27 mouse cellular contexts compared by ENCODE assay signal in genomic region chr4:118257977-118258376, GRCm38 (mm10). TPM values are rescaled to one million over a fixed set of nuclear protein-coding genes. Genes with fewer than 3 reads are reported as not detected.
DNase-seq lines count a peak whose midpoint lies in the region; ATAC-seq and TF ChIP-seq lines count a peak whose summit lies in the region.
"Had no signal": no experiment of that assay in that cellular context is flagged by ENCODE, and none has a peak within 500 bp of the region (broad histone marks: within the 10 kb centered on the region; RNA-seq: fewer than 3 reads in every experiment).

No protein-coding gene starts in this region.

- H3K4me3 ChIP-seq in heart, embryonic 16.5 days (ENCODE audit: low read length): no peak overlapping the region
- H3K4me3 ChIP-seq in heart, embryonic 12.5 days: no peak overlapping the region
- no peak overlapping the region for H3K4me3 ChIP-seq in kidney, adult 2 months (ENCODE audit: insufficient read depth, low read depth, low read length)
- no peak overlapping the region for H3K4me3 ChIP-seq in neural tube, embryonic 13.5 days
- H3K4me3 ChIP-seq: heart, adult 2 months; hindbrain, embryonic 12.5 days; layer of hippocampus, adult 2 months; left cerebral cortex, adult 2 months; limb, embryonic 12.5 days; liver, embryonic 15.5 days; neural tube, embryonic 12.5 days had no signal

- 80% methylated on average over 5 of the region's 5 CpGs for WGBS in heart, embryonic 16.5 days
- WGBS in heart, embryonic 12.5 days: 77% methylated on average over 5 of the region's 5 CpGs
- 61% methylated on average over 5 of the region's 5 CpGs for WGBS in kidney, adult 2 months
- 93% methylated on average over 5 of the region's 5 CpGs for WGBS in neural tube, embryonic 13.5 days

- H3K4me2 ChIP-seq in heart, embryonic 16.5 days (ENCODE audit: low read depth, low read length): no peak overlapping the region
- no peak overlapping the region for H3K4me2 ChIP-seq in heart, embryonic 12.5 days
- no peak overlapping the region for H3K4me2 ChIP-seq in neural tube, embryonic 13.5 days
- H3K4me2 ChIP-seq: hindbrain, embryonic 12.5 days; limb, embryonic 12.5 days; liver, embryonic 15.5 days; lung, embryonic 14.5 days; neural tube, embryonic 12.5 days had no signal

- peak overlapping the region; percentile 17; the same call in 1 of the 2 replicates for H3K27ac ChIP-seq in heart, embryonic 16.5 days (ENCODE audit: low read length)
- H3K27ac ChIP-seq in heart, embryonic 12.5 days (ENCODE audit: poor library complexity, severe bottlenecking): no peak overlapping the region
- H3K27ac ChIP-seq in kidney, adult 2 months (ENCODE audit: insufficient read depth, low read depth, low read length): no peak overlapping the region
- 0 out of 2 replicates have a peak overlapping the region, but pooled peaks have one; percentile 75 for H3K27ac ChIP-seq in neural tube, embryonic 13.5 days (replicated peaks)
- H3K27ac ChIP-seq: heart, adult 2 months; hindbrain, postnatal 0 days; layer of hippocampus, adult 2 months; left cerebral cortex, adult 2 months; limb, embryonic 12.5 days; liver, embryonic 15.5 days; neural tube, embryonic 12.5 days; stomach, postnatal 0 days had no signal

- no peaks in the 10 kb centered on the region for H3K27me3 ChIP-seq in heart, embryonic 16.5 days (ENCODE audit: control insufficient read depth, insufficient read depth, low read length)
- no peaks in the 10 kb centered on the region for H3K27me3 ChIP-seq in heart, embryonic 12.5 days (replicated peaks)
- no peaks in the 10 kb centered on the region for H3K27me3 ChIP-seq in kidney, adult 2 months (replicated peaks; ENCODE audit: control insufficient read depth, insufficient read depth, low read length)
- H3K27me3 ChIP-seq in neural tube, embryonic 13.5 days: no peaks in the 10 kb centered on the region
- H3K27me3 ChIP-seq: hindbrain, embryonic 12.5 days; limb, embryonic 12.5 days; neural tube, embryonic 12.5 days; Patski had no signal

- no peak for TF ChIP-seq CTCF in kidney, adult 2 months (conservative IDR thresholded peaks at IDR 0.05; ENCODE audit: insufficient read depth, insufficient read length, low read depth, low read length)

- no peaks in the 10 kb centered on the region for H3K9me3 ChIP-seq in heart, embryonic 16.5 days (replicated peaks; ENCODE audit: control insufficient read depth, low read length)
- H3K9me3 ChIP-seq in heart, embryonic 12.5 days (replicated peaks): no peaks in the 10 kb centered on the region
- H3K9me3 ChIP-seq in neural tube, embryonic 13.5 days: no peaks in the 10 kb centered on the region
- H3K9me3 ChIP-seq: hindbrain, embryonic 12.5 days; limb, embryonic 12.5 days; liver, embryonic 15.5 days; neural tube, embryonic 12.5 days had no signal

- H3K9ac ChIP-seq in heart, embryonic 16.5 days (ENCODE audit: low read length): no peak overlapping the region
- no peak overlapping the region for H3K9ac ChIP-seq in heart, embryonic 12.5 days
- no peak overlapping the region for H3K9ac ChIP-seq in neural tube, embryonic 13.5 days
- H3K9ac ChIP-seq: forebrain, postnatal 0 days; hindbrain, embryonic 12.5 days; limb, embryonic 12.5 days; liver, embryonic 15.5 days; lung, embryonic 14.5 days; neural tube, embryonic 12.5 days had no signal

- TF ChIP-seq POLR2A in kidney, adult 2 months (IDR thresholded peaks at IDR 0.05; ENCODE audit: low read depth, low read length): no peak

- ATAC-seq in heart, embryonic 16.5 days (replicated peaks; ENCODE audit: extremely low read depth, insufficient read depth, low FRiP score): no peak
- no peak for ATAC-seq in heart, embryonic 12.5 days (ENCODE audit: insufficient number of reproducible peaks, low FRiP score)
- no peak for ATAC-seq in neural tube, embryonic 13.5 days (ENCODE audit: low read depth)
- ATAC-seq: forebrain, postnatal 0 days; hindbrain, postnatal 0 days; intestine, embryonic 16.5 days; midbrain, embryonic 16.5 days; Patski had no signal

- H3K4me1 ChIP-seq in heart, embryonic 16.5 days (ENCODE audit: control insufficient read depth, insufficient read depth, low read length): peaks cover 18% of the 10 kb centered on the region
- peaks cover 67% of the 10 kb centered on the region for H3K4me1 ChIP-seq in heart, embryonic 12.5 days (replicated peaks)
- H3K4me1 ChIP-seq in kidney, adult 2 months (ENCODE audit: control insufficient read depth, insufficient read depth, low read length): peaks cover 15% of the 10 kb centered on the region; the same call in 1 of the 2 replicates
- H3K4me1 ChIP-seq in neural tube, embryonic 13.5 days (replicated peaks): peaks cover 75% of the 10 kb centered on the region

- H3K36me3 ChIP-seq in heart, embryonic 16.5 days (ENCODE audit: control insufficient read depth, insufficient read depth): peaks cover 5% of the 10 kb centered on the region; the same call in 1 of the 2 replicates
- peaks cover 39% of the 10 kb centered on the region for H3K36me3 ChIP-seq in heart, embryonic 12.5 days
- no peaks in the 10 kb centered on the region for H3K36me3 ChIP-seq in kidney, adult 2 months (ENCODE audit: control insufficient read depth, insufficient read depth, low read length)
- H3K36me3 ChIP-seq in neural tube, embryonic 13.5 days: peaks cover 43% of the 10 kb centered on the region

- DNase-seq in kidney, adult 2 months: peak; percentile 81
- no peak for DNase-seq in kidney, postnatal 14 days
- no peak for DNase-seq in neural tube, embryonic 10.5 days (ENCODE audit: extremely low spot score, low spot score)
- no peak for DNase-seq in cerebellum, postnatal 25 days
- DNase-seq: adrenal gland, postnatal 10 days; cerebellum, adult 8-10 months; cerebellum, postnatal 36 days; forebrain, postnatal 0 days; heart, adult 2 months; heart, postnatal 36 days; lung, embryonic 14.5 days; lung, postnatal 14 days; right cerebral cortex, postnatal 4 days had no signal

RNA-seq across cellular contexts. Expression of gene Ptprf, which starts 33.2 kb away (rescaled TPM):
- 22.9 and 27.7 TPM in 2 replicates for polyA plus RNA-seq in heart, embryonic 16.5 days (2015; fragmentation: Nextera tagmentation; extraction: Ambion mirVana)
- polyA plus RNA-seq in heart, embryonic 12.5 days (2016; fragmentation: Nextera tagmentation; extraction: Ambion mirVana): 38.1 and 43.5 TPM in 2 replicates
- polyA plus RNA-seq in kidney, adult 2 months (2012; rRNA removed): 89.9 and 114 TPM in 2 replicates
- polyA plus RNA-seq in neural tube, embryonic 13.5 days (2015; fragmentation: Nextera tagmentation; extraction: Ambion mirVana): 81.1 and 82.2 TPM in 2 replicates

Comparison
In these comparisons a context has a peak if more than half of its experiments do, and no peak if none do; other contexts are left out.
1. H3K27ac ChIP-seq: peak in heart, embryonic 16.5 days (single experiment) and neural tube, embryonic 13.5 days (single experiment); none in heart, embryonic 12.5 days (single experiment) and kidney, adult 2 months (single experiment).